Mouse (Mus musculus): ENCODE data around the gene Mier3.

- TF ChIP-seq POLR2A (IDR thresholded peaks at IDR 0.05; ENCODE audit: insufficient read depth, low read depth, low read length): no peak
- TF ChIP-seq CTCF (IDR thresholded peaks at IDR 0.05): no peak
- no peak for TF ChIP-seq EP300 (IDR thresholded peaks at IDR 0.05; ENCODE audit: insufficient read depth, low read depth, low read length)
Observed at GRCm38 (mm10) chr13:111724811-111725164, 44.0 kb downstream of the Mier3 start.

All from heart, adult 2 months (tissue).